Mouse (Mus musculus): ENCODE measurements at regions not wholly inside any gene's neighbourhood (a gene's known extent, or its start where the extent isn't known, plus 50 kb on each side); places are given as distances from the start of the nearest gene placed in this dataset.

- Histone ChIP-seq H3K9ac (no peak overlapping the region), H3K4me1 (no peaks in the 10 kb centered on the region), H3K9me3 (no peaks in the 10 kb centered on the region), H3K4me2 (no peak overlapping the region), H3K36me3 (no peaks in the 10 kb centered on the region), H3K27me3 (replicated peaks) (no peaks in the 10 kb centered on the region), H3K4me3 (replicated peaks) (no peak overlapping the region), H3K27ac (no peak overlapping the region)
- ATAC-seq (ENCODE audit: insufficient read depth, low FRiP score, low read depth) = no peak
- WGBS = 66% methylated on average over 4 of the region's 4 CpGs
Measured at GRCm38 (mm10) chr2:124751832-124752231, 316.1 kb upstream of the Slc24a5 start.

DNA sequence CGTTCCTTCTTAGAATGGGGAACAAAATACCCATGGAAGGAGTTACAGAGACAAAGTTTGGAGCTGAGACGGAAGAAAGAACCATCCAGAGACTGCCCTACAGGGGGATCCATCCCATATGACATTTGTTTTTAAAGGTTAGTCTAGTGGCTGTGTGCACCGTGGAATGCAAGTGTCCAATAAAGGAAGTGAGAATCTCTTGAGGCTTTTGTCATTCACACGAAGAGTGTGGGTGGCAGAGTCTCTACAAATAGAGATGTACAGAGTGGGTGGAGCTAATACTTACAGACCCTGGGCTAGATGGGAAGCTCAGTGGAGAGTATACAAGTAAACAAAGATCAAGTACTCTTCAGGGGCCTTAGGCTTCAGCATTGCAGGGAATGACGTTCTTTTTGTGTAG lies 314.2 kb upstream of the Slc24a5 start:
- Histone ChIP-seq H3K4me3 (replicated peaks) (no peak overlapping the region), H3K9ac (no peak overlapping the region), H3K27me3 (replicated peaks) (no peaks in the 10 kb centered on the region), H3K27ac (no peak overlapping the region), H3K36me3 (no peaks in the 10 kb centered on the region), H3K4me1 (no peaks in the 10 kb centered on the region), H3K9me3 (no peaks in the 10 kb centered on the region), H3K4me2 (no peak overlapping the region)
- no peak for ATAC-seq (ENCODE audit: insufficient read depth, low FRiP score, low read depth)
- WGBS = 78% methylated on average over 5 of the region's 5 CpGs

DNA sequence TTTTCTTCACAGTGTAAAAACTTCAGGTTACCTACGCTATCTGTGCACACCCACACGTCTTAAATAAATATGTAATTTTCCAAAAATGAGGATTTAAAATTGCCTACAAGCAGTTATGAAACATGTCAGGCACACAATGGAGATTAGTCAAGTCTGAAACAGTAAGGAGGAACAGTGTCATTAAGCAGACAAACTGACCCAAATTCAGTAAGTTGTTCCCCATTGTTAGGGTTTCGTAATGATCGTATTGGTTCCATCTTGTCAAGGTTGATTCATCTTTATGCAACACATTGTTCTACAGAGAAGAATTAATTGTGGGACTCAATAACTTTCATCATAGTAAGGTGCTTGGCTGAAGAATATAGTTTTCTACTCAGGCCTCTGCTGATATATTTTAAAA lies 312.7 kb upstream of the Slc24a5 start:
- Histone ChIP-seq H3K9me3 (no peaks in the 10 kb centered on the region), H3K27ac (no peak overlapping the region), H3K4me1 (no peaks in the 10 kb centered on the region), H3K4me3 (replicated peaks) (no peak overlapping the region), H3K4me2 (no peak overlapping the region), H3K36me3 (no peaks in the 10 kb centered on the region), H3K9ac (no peak overlapping the region), H3K27me3 (replicated peaks) (no peaks in the 10 kb centered on the region)
- no peak for ATAC-seq (ENCODE audit: insufficient read depth, low FRiP score, low read depth)
- WGBS = 90% methylated on average over 4 of the region's 4 CpGs

GRCm38 (mm10) chr2:124758992-124759391 lies 308.9 kb upstream of the Slc24a5 start:
- Histone ChIP-seq H3K4me2 (no peak overlapping the region), H3K9me3 (no peaks in the 10 kb centered on the region), H3K27me3 (replicated peaks) (no peaks in the 10 kb centered on the region), H3K36me3 (no peaks in the 10 kb centered on the region), H3K4me3 (replicated peaks) (no peak overlapping the region), H3K4me1 (no peaks in the 10 kb centered on the region), H3K27ac (no peak overlapping the region), H3K9ac (no peak overlapping the region)
- 68% methylated on average over 2 of the region's 2 CpGs for WGBS
- peak; percentile 39; the same call in 1 of the 2 replicates for ATAC-seq (ENCODE audit: insufficient read depth, low FRiP score, low read depth)

DNA sequence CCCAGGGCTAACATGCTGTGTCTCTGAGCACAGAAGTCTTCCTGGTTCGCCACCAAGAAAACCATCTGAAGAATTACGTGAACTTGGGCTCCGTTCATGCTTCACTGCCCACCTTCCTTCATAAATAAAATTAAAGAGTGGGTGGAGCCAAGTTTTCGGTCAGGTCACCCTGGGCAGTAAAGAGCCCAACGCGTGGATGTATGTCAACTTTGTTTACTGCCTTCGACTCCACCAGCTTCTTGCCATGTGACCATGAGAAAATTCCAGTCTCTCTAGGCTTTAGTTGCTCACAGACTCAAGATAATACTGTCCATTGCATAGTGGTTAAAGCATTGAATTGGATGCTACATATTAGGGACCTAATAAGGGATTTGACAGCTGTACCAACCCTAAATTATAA lies 304.3 kb upstream of the Slc24a5 start:
- H3K27ac ChIP-seq = no peak overlapping the region
- no peaks in the 10 kb centered on the region for H3K36me3 ChIP-seq
- ATAC-seq (ENCODE audit: insufficient read depth, low FRiP score, low read depth) = no peak
- no peaks in the 10 kb centered on the region for H3K27me3 ChIP-seq (replicated peaks)
- no peaks in the 10 kb centered on the region for H3K4me1 ChIP-seq
- WGBS = 79% methylated on average over 7 of the region's 7 CpGs
- no peaks in the 10 kb centered on the region for H3K9me3 ChIP-seq
- H3K9ac ChIP-seq = no peak overlapping the region
- no peak overlapping the region for H3K4me2 ChIP-seq
- H3K4me3 ChIP-seq (replicated peaks) = no peak overlapping the region

DNA sequence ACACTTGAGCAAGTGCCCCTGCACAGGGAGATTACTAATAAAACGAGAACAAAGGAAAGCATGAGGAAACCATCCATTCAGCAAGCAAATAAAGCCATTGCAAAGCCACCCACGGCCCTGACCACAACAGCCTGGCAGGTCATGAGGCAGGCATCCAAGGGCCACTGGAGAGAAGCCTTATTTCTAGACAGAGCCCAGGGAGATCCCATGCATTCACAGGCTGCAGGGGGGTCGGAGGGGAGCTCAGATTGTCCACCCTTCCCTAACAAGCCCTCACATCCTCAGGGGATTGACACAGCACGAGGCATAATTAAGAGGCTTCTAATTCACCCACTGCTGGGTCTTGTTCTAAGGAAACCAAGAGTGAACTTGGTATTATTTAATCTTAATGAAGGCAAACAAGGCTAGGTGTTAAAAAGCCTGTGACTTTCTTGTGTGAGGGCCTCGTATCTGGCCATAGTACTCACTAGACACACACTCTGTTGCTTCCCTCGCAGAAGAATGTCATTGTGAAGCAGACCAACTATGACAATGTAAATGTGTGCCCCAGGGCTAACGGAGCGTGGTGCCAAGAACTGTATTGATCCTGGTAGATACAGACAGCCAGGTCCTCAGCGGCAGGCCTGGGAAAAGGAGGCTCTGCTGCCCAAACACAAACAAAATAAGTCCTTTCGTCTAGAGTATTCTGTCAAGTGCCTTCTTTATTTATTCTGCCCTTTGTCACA lies 303.6 kb upstream of the Slc24a5 start:
- H3K4me3 ChIP-seq (replicated peaks) = no peak overlapping the region
- WGBS = 59% methylated on average over 10 of the region's 10 CpGs
- no peak overlapping the region for H3K4me2 ChIP-seq
- H3K27me3 ChIP-seq (replicated peaks) = no peaks in the 10 kb centered on the region
- H3K9me3 ChIP-seq = no peaks in the 10 kb centered on the region
- no peaks in the 10 kb centered on the region for H3K36me3 ChIP-seq
- H3K4me1 ChIP-seq = no peaks in the 10 kb centered on the region
- H3K27ac ChIP-seq = no peak overlapping the region
- ATAC-seq (ENCODE audit: insufficient read depth, low FRiP score, low read depth) = no peak
- H3K9ac ChIP-seq = no peak overlapping the region

- no peaks in the 10 kb centered on the region for H3K27me3 ChIP-seq (replicated peaks)
- WGBS = 84% methylated on average over 6 of the region's 6 CpGs
- H3K36me3 ChIP-seq = no peaks in the 10 kb centered on the region
- no peak overlapping the region for H3K4me3 ChIP-seq (replicated peaks)
- H3K4me1 ChIP-seq = no peaks in the 10 kb centered on the region
- ATAC-seq (ENCODE audit: insufficient read depth, low FRiP score, low read depth) = no peak
- H3K4me2 ChIP-seq = no peak overlapping the region
- H3K9me3 ChIP-seq = no peaks in the 10 kb centered on the region
- no peak overlapping the region for H3K27ac ChIP-seq
- H3K9ac ChIP-seq = no peak overlapping the region
Measured at GRCm38 (mm10) chr2:124769267-124769967, 298.5 kb upstream of the Slc24a5 start.

DNA sequence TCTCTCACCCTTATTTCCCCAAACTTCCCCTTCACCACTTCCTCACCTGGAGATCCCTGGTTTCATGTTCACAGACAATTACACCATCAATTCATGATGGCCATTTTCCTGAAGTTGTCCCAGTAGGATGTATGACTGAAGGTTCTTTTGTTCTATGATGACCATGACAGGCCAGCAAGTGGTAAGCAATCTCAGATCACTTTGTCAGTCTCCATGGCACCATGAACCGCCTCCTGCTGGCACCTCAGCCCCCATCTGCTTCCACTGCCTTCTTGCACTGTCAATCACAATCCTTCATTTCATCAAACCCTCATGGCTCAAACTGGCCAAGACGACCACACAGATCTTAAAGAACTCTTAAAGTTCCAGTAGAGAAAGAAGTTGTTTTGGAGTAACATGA lies 297.9 kb upstream of the Slc24a5 start:
- H3K27me3 ChIP-seq (replicated peaks) = no peaks in the 10 kb centered on the region
- H3K27ac ChIP-seq = no peak overlapping the region

DNA sequence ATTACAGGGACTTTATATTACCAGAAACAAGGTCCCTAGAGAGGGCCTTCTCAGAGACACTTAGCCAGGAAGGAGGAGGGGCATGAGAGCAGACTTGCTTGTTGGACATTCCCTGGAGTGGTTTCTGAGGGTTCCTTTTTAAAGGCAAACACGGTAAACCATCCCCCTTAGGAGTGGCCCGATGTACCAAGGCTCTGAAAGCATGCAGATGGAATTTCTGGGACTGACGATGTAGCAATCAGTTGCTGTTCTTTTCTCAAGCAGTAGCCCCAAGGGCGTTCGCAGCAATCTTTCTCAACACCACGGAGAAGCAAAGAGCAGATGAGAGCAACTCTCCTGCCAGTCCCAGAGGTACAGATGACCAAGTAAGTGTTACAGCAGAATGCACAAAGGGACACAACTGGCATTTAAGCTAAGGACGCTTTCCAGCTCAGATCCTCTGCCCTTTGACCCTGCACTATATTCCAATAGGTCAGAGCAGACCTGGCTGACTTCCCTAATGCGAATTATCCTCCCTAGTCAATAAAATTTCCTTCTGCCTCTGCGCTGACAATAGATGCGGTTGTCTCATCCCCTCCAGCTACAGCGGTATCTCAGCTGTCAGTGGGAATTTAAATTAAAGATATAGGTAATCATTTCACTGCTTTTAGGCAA lies 295.7 kb upstream of the Slc24a5 start:
- no peak for ATAC-seq (ENCODE audit: insufficient read depth, low FRiP score, low read depth)
- Histone ChIP-seq H3K9ac (no peak overlapping the region), H3K27ac (no peak overlapping the region)

More for the DNA sequence above, 297.9 kb upstream of the Slc24a5 start:
- H3K36me3 ChIP-seq = no peaks in the 10 kb centered on the region
- H3K4me2 ChIP-seq = no peak overlapping the region
- no peak overlapping the region for H3K4me3 ChIP-seq (replicated peaks)
- no peak for ATAC-seq (ENCODE audit: insufficient read depth, low FRiP score, low read depth)
- no peaks in the 10 kb centered on the region for H3K4me1 ChIP-seq
- 75% methylated on average over 2 of the region's 2 CpGs for WGBS
- H3K9ac ChIP-seq = no peak overlapping the region
- no peaks in the 10 kb centered on the region for H3K9me3 ChIP-seq

DNA sequence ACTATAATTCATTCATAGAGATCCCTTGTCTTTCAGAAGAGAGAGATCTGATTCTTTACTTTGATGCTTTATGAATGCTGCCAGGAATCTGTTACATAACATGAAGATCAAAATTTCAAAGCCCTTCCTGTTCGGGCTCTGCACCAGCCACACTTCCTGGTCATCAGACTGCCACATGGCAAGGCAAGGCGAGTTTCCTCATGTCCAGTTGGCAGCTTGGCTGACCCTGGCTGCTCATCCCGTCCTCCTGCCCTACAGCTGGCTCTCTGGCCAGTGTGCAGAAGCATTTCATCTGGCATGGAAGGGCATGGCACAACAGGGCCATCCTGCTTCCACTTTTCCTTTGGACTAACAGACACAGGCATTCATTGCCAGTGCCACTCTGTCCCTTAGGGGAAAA lies 292.2 kb upstream of the Slc24a5 start:
- Histone ChIP-seq H3K27me3 (replicated peaks) (no peaks in the 10 kb centered on the region), H3K4me3 (replicated peaks) (no peak overlapping the region), H3K4me1 (no peaks in the 10 kb centered on the region), H3K36me3 (no peaks in the 10 kb centered on the region), H3K4me2 (no peak overlapping the region), H3K9ac (no peak overlapping the region), H3K9me3 (no peaks in the 10 kb centered on the region), H3K27ac (no peak overlapping the region)
- WGBS = 63% methylated on average over 3 of the region's 3 CpGs
- ATAC-seq (ENCODE audit: insufficient read depth, low FRiP score, low read depth) = no peak

More for the DNA sequence above, 295.7 kb upstream of the Slc24a5 start:
- H3K4me2 ChIP-seq = no peak overlapping the region
- 50% methylated on average over 11 of the region's 11 CpGs for WGBS
- no peaks in the 10 kb centered on the region for H3K36me3 ChIP-seq
- no peaks in the 10 kb centered on the region for H3K9me3 ChIP-seq
- no peaks in the 10 kb centered on the region for H3K27me3 ChIP-seq (replicated peaks)
- H3K4me1 ChIP-seq = no peaks in the 10 kb centered on the region
- H3K4me3 ChIP-seq (replicated peaks) = no peak overlapping the region

- H3K4me1 ChIP-seq = no peaks in the 10 kb centered on the region
- H3K27ac ChIP-seq = no peak overlapping the region
- WGBS = 65% methylated on average over 7 of the region's 7 CpGs
- no peak overlapping the region for H3K4me2 ChIP-seq
- no peak overlapping the region for H3K9ac ChIP-seq
- H3K27me3 ChIP-seq (replicated peaks) = no peaks in the 10 kb centered on the region
- H3K36me3 ChIP-seq = no peaks in the 10 kb centered on the region
- ATAC-seq (ENCODE audit: insufficient read depth, low FRiP score, low read depth) = no peak
- no peaks in the 10 kb centered on the region for H3K9me3 ChIP-seq
- no peak overlapping the region for H3K4me3 ChIP-seq (replicated peaks)
Measured at GRCm38 (mm10) chr2:124792633-124793036, 275.3 kb upstream of the Slc24a5 start.

DNA sequence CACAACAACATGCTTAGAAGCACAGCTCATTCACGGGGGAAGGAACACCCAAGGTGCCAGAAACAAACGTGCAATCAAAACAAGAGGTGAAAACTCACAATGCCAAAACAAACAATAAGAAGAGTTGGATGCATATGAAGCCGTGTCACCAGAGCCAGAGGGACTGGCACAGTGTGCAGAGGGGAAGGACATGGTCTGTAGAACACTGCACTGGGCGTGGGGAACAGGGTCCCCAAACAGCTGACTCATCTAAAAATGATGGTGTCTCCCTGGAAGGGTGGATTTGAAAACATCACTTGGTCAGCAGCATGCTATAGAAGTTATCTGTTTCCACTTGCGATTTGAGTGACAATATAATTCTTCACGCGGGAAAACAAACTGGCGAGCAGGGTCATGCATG lies 256.2 kb upstream of the Slc24a5 start:
- Histone ChIP-seq H3K4me2 (no peak overlapping the region), H3K9me3 (no peaks in the 10 kb centered on the region), H3K27me3 (replicated peaks) (no peaks in the 10 kb centered on the region), H3K4me1 (no peaks in the 10 kb centered on the region), H3K36me3 (no peaks in the 10 kb centered on the region), H3K4me3 (replicated peaks) (no peak overlapping the region), H3K9ac (no peak overlapping the region), H3K27ac (no peak overlapping the region)
- no peak for ATAC-seq (ENCODE audit: insufficient read depth, low FRiP score, low read depth)
- WGBS = 74% methylated on average over 8 of the region's 8 CpGs

Measured in stomach, embryonic 15.5 days (tissue).